Mouse (Mus musculus): ENCODE measurements around the gene Pkib. TPM values are rescaled to one million over a fixed set of nuclear protein-coding genes. Genes with fewer than 3 reads are reported as not detected.

Gene Pkib
- polyA plus RNA-seq, 1 experiment from 2014 or later, result 2.3 TPM

GRCm38 (mm10) chr10:57675740-57676139 is 44.0 kb downstream of the Pkib start:
- H3K36me3 ChIP-seq (replicated peaks; ENCODE audit: control insufficient read depth, insufficient read depth, low read depth, low read length), result no peaks in the 10 kb centered on the region
- no peaks in the 10 kb centered on the region for H3K9me3 ChIP-seq (replicated peaks; ENCODE audit: control insufficient read depth, low read length)
- H3K4me2 ChIP-seq (ENCODE audit: low read depth, low read length), result no peak overlapping the region
- H3K27ac ChIP-seq (replicated peaks; ENCODE audit: low read depth, low read length), result no peak overlapping the region
- H3K27me3 ChIP-seq (ENCODE audit: control insufficient read depth, insufficient read depth, low read length), result no peaks in the 10 kb centered on the region
- H3K9ac ChIP-seq (replicated peaks; ENCODE audit: low read length), result no peak overlapping the region
- ATAC-seq (replicated peaks; ENCODE audit: insufficient number of reproducible peaks, low FRiP score, low TSS enrichment, low read depth) (no peak), DNase-seq (ENCODE audit: low spot score) (no peak)
- H3K4me3 ChIP-seq (ENCODE audit: low read depth, low read length), result no peak overlapping the region
- H3K4me1 ChIP-seq (ENCODE audit: control insufficient read depth, insufficient read depth, low read length), result no peaks in the 10 kb centered on the region

GRCm38 (mm10) chr10:57687999-57688398 is 56.2 kb downstream of the Pkib start:
- WGBS, result 79% methylated on average over 3 of the region's 3 CpGs

DNA sequence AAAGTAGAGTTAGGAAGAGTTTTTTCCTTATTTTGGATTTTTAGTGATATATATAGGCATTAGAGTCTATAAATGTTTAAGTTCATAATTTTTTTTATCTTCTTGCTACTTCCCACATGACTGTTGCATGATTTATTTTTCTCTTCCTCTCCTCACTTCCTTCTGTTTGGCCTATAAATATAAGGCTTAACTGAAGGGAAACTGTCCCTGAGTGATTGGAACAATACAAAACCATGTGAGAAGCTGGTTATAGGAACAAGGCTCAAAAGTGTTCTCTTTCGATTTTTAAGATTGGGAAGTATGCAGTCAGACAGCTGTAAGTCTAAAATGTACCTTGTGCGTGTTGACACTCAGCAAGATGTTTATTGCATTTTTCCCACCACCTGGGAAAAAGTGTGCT is 58.4 kb downstream of the Pkib start:
- no peaks in the 10 kb centered on the region for H3K4me1 ChIP-seq (ENCODE audit: control insufficient read depth, insufficient read depth, low read length)
- H3K27me3 ChIP-seq (ENCODE audit: control insufficient read depth, insufficient read depth, low read length), result no peaks in the 10 kb centered on the region
- no peak overlapping the region for H3K27ac ChIP-seq (replicated peaks; ENCODE audit: low read depth, low read length)
- H3K9ac ChIP-seq (replicated peaks; ENCODE audit: low read length), result no peak overlapping the region
- H3K36me3 ChIP-seq (replicated peaks; ENCODE audit: control insufficient read depth, insufficient read depth, low read depth, low read length), result no peaks in the 10 kb centered on the region
- no peak overlapping the region for H3K4me3 ChIP-seq (ENCODE audit: low read depth, low read length)
- no peak overlapping the region for H3K4me2 ChIP-seq (ENCODE audit: low read depth, low read length)
- no peaks in the 10 kb centered on the region for H3K9me3 ChIP-seq (replicated peaks; ENCODE audit: control insufficient read depth, low read length)
- DNase-seq (ENCODE audit: low spot score), result no peak
- no peak for ATAC-seq (replicated peaks; ENCODE audit: insufficient number of reproducible peaks, low FRiP score, low TSS enrichment, low read depth)
- 78% methylated on average over 2 of the region's 2 CpGs for WGBS

More at GRCm38 (mm10) chr10:57687999-57688398, 56.2 kb downstream of the Pkib start:
- H3K9me3 ChIP-seq (replicated peaks; ENCODE audit: control insufficient read depth, low read length), result no peaks in the 10 kb centered on the region
- H3K4me2 ChIP-seq (ENCODE audit: low read depth, low read length), result no peak overlapping the region
- no peaks in the 10 kb centered on the region for H3K36me3 ChIP-seq (replicated peaks; ENCODE audit: control insufficient read depth, insufficient read depth, low read depth, low read length)
- ATAC-seq (replicated peaks; ENCODE audit: insufficient number of reproducible peaks, low FRiP score, low TSS enrichment, low read depth), result no peak
- H3K4me3 ChIP-seq (ENCODE audit: low read depth, low read length), result no peak overlapping the region
- no peaks in the 10 kb centered on the region for H3K4me1 ChIP-seq (ENCODE audit: control insufficient read depth, insufficient read depth, low read length)
- no peak overlapping the region for H3K9ac ChIP-seq (replicated peaks; ENCODE audit: low read length)
- DNase-seq (ENCODE audit: low spot score), result no peak
- no peak overlapping the region for H3K27ac ChIP-seq (replicated peaks; ENCODE audit: low read depth, low read length)
- no peaks in the 10 kb centered on the region for H3K27me3 ChIP-seq (ENCODE audit: control insufficient read depth, insufficient read depth, low read length)

GRCm38 (mm10) chr10:57702246-57702645 is 70.5 kb downstream of the Pkib start:
- Histone ChIP-seq H3K27ac (replicated peaks; ENCODE audit: low read depth, low read length) (no peak overlapping the region), H3K9me3 (replicated peaks; ENCODE audit: control insufficient read depth, low read length) (no peaks in the 10 kb centered on the region), H3K4me3 (ENCODE audit: low read depth, low read length) (no peak overlapping the region), H3K27me3 (ENCODE audit: control insufficient read depth, insufficient read depth, low read length) (no peaks in the 10 kb centered on the region), H3K36me3 (replicated peaks; ENCODE audit: control insufficient read depth, insufficient read depth, low read depth, low read length) (no peaks in the 10 kb centered on the region), H3K4me2 (ENCODE audit: low read depth, low read length) (no peak overlapping the region), H3K9ac (replicated peaks; ENCODE audit: low read length) (no peak overlapping the region), H3K4me1 (ENCODE audit: control insufficient read depth, insufficient read depth, low read length) (no peaks in the 10 kb centered on the region)
- DNase-seq (ENCODE audit: low spot score) (no peak), ATAC-seq (replicated peaks; ENCODE audit: insufficient number of reproducible peaks, low FRiP score, low TSS enrichment, low read depth) (no peak)
- WGBS, result 79% methylated on average over 4 of the region's 4 CpGs

- ATAC-seq (replicated peaks; ENCODE audit: insufficient number of reproducible peaks, low FRiP score, low TSS enrichment, low read depth) (no peak), DNase-seq (ENCODE audit: low spot score) (no peak)
- Histone ChIP-seq H3K27me3 (ENCODE audit: control insufficient read depth, insufficient read depth, low read length) (no peaks in the 10 kb centered on the region), H3K4me1 (ENCODE audit: control insufficient read depth, insufficient read depth, low read length) (no peaks in the 10 kb centered on the region), H3K9me3 (replicated peaks; ENCODE audit: control insufficient read depth, low read length) (no peaks in the 10 kb centered on the region), H3K36me3 (replicated peaks; ENCODE audit: control insufficient read depth, insufficient read depth, low read depth, low read length) (no peaks in the 10 kb centered on the region), H3K27ac (replicated peaks; ENCODE audit: low read depth, low read length) (no peak overlapping the region), H3K4me2 (ENCODE audit: low read depth, low read length) (no peak overlapping the region), H3K4me3 (ENCODE audit: low read depth, low read length) (no peak overlapping the region), H3K9ac (replicated peaks; ENCODE audit: low read length) (no peak overlapping the region)
Observed at GRCm38 (mm10) chr10:57721035-57721434, 89.3 kb downstream of the Pkib start.

- Histone ChIP-seq H3K9ac (replicated peaks; ENCODE audit: low read length) (no peak overlapping the region), H3K4me3 (ENCODE audit: low read depth, low read length) (no peak overlapping the region), H3K9me3 (replicated peaks; ENCODE audit: control insufficient read depth, low read length) (no peaks in the 10 kb centered on the region), H3K4me1 (ENCODE audit: control insufficient read depth, insufficient read depth, low read length) (no peaks in the 10 kb centered on the region), H3K4me2 (ENCODE audit: low read depth, low read length) (no peak overlapping the region), H3K27ac (replicated peaks; ENCODE audit: low read depth, low read length) (no peak overlapping the region), H3K27me3 (ENCODE audit: control insufficient read depth, insufficient read depth, low read length) (no peaks in the 10 kb centered on the region), H3K36me3 (replicated peaks; ENCODE audit: control insufficient read depth, insufficient read depth, low read depth, low read length) (no peaks in the 10 kb centered on the region)
- WGBS, result 74% methylated on average over 3 of the region's 3 CpGs
- no peak for ATAC-seq (replicated peaks; ENCODE audit: insufficient number of reproducible peaks, low FRiP score, low TSS enrichment, low read depth)
- DNase-seq (ENCODE audit: low spot score), result no peak
Observed at GRCm38 (mm10) chr10:57722363-57722762, 90.6 kb downstream of the Pkib start.

- DNase-seq (ENCODE audit: low spot score), result no peak
- no peak for ATAC-seq (replicated peaks; ENCODE audit: insufficient number of reproducible peaks, low FRiP score, low TSS enrichment, low read depth)
- Histone ChIP-seq H3K27ac (replicated peaks; ENCODE audit: low read depth, low read length) (no peak overlapping the region), H3K9ac (replicated peaks; ENCODE audit: low read length) (no peak overlapping the region), H3K27me3 (ENCODE audit: control insufficient read depth, insufficient read depth, low read length) (no peaks in the 10 kb centered on the region), H3K4me2 (ENCODE audit: low read depth, low read length) (no peak overlapping the region), H3K9me3 (replicated peaks; ENCODE audit: control insufficient read depth, low read length) (no peaks in the 10 kb centered on the region), H3K4me3 (ENCODE audit: low read depth, low read length) (no peak overlapping the region), H3K36me3 (replicated peaks; ENCODE audit: control insufficient read depth, insufficient read depth, low read depth, low read length) (no peaks in the 10 kb centered on the region), H3K4me1 (ENCODE audit: control insufficient read depth, insufficient read depth, low read length) (no peaks in the 10 kb centered on the region)
- WGBS, result 82% methylated on average over 8 of the region's 8 CpGs
Observed at GRCm38 (mm10) chr10:57727666-57728065, 95.9 kb downstream of the Pkib start.

GRCm38 (mm10) chr10:57731672-57732071 is 99.9 kb downstream of the Pkib start:
- whole genome bisulfite sequencing, result 83% methylated on average over 3 of the region's 3 CpGs

More at GRCm38 (mm10) chr10:57731672-57732071, 99.9 kb downstream of the Pkib start:
- H3K4me1 ChIP-seq (ENCODE audit: control insufficient read depth, insufficient read depth, low read length), result no peaks in the 10 kb centered on the region
- no peak for DNase-seq (ENCODE audit: low spot score)
- no peak overlapping the region for H3K4me3 ChIP-seq (ENCODE audit: low read depth, low read length)
- H3K9me3 ChIP-seq (replicated peaks; ENCODE audit: control insufficient read depth, low read length), result no peaks in the 10 kb centered on the region
- H3K9ac ChIP-seq (replicated peaks; ENCODE audit: low read length), result no peak overlapping the region
- no peaks in the 10 kb centered on the region for H3K27me3 ChIP-seq (ENCODE audit: control insufficient read depth, insufficient read depth, low read length)
- no peak overlapping the region for H3K4me2 ChIP-seq (ENCODE audit: low read depth, low read length)
- no peak overlapping the region for H3K27ac ChIP-seq (replicated peaks; ENCODE audit: low read depth, low read length)
- no peak for ATAC-seq (replicated peaks; ENCODE audit: insufficient number of reproducible peaks, low FRiP score, low TSS enrichment, low read depth)
- no peaks in the 10 kb centered on the region for H3K36me3 ChIP-seq (replicated peaks; ENCODE audit: control insufficient read depth, insufficient read depth, low read depth, low read length)
